Mouse (Mus musculus) forelimb bud, embryonic 11.5 days (tissue): ENCODE results near the gene Luzp1.

ENCODE experiments used
- DNase-seq: peaks from one replicate; pipeline ENCODE4 v3.0.0-alpha.2; 2012; ENCODE audit warnings: low read depth, low spot score

Gene Luzp1

DNA sequence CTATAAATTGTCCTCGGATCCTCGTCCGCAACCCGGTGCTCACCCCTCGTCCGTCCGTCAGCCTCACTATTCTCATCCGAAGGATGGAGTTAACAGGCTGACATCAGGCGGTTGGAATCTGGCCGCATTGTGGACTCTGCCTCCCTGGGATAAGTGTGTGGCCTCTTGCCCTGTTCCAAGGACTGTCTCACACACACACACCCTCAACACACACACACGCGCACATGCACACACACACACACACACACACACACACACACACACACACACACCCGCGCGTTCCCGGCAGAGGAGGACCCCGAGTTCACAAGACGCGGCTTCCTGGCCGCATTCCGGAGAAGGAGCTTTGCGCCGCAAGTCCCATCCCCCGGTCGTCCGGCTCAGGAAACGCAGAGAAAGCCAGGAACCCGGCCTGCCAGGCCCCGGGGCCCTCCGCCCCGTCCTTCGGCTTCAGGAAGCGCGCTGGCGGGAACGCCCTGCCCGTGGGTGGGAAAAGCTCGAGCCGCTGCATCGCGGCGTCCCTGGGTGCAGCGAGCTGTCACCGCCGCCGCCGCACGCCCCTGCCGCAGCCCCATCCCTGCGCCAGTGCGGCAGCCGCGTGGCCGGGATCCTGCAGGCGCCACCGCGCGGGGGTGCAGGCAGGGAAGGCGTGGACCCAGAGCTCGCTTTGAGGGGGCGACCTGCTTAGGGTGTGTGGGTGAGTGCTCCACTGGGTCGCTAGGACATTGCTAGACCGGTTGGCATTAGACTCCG, 7.3 kb upstream of the Luzp1 start, which contains the start of gene 6030445D17Rik:
Gene 6030445D17Rik, plus strand, starts transcription at position 165 of the 753 bp plus-strand sequence.
- DNase-seq = peak; percentile 51

- peak; percentile 58 for DNase-seq
Observed at GRCm38 (mm10) chr4:136462839-136463178, 6.8 kb upstream of the Luzp1 start.

DNA sequence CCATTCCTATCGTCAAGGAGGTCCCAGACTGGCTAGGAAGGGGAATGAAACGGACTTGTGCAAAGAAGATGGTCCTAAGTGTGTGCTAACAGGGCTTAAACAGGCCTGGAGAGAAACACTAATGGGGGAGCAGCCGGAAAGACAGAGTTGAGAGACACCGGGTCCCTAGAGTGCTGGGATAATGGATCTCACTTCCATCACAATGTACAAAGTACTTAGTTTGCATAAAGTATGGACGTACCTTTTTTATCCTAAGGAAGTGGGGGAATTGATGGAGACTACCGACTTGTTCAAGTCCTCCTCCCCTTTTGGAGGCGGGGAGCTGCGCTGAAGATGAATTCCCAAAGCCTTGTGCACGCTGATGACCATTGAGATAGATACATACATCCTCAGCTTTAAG, 6.1 kb upstream of the Luzp1 start:
- DNase-seq = no peak

- no peak for DNase-seq
Observed at GRCm38 (mm10) chr4:136466226-136466625, 3.3 kb upstream of the Luzp1 start.

- DNase-seq = no peak
Observed at GRCm38 (mm10) chr4:136468553-136469327, 821 bp upstream of the Luzp1 start.

GRCm38 (mm10) chr4:136469941-136470346, 383 bp downstream of the Luzp1 start:
- DNase-seq = peak; percentile 70

- peak; percentile 44 for DNase-seq
Observed at GRCm38 (mm10) chr4:136470347-136471071, 948 bp downstream of the Luzp1 start.

DNA sequence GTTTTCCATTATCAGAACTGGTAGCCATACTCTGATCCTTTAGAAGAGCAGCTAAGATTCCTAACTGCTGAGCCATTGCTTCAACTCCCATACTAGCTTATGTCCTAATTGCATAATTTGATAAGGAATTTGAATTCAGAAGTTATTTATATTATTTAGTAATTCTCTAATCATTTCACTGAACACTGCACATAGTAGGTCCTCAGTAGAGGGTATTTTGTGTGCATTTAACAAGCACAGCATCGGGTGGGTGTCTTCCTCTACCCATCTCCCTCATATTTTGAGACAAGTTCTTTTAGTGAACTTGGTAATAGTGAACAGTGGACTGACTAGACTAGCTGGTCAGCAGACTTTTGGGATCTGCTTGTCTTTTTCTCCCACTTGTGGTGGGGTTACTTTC, 7.1 kb downstream of the Luzp1 start:
- DNase-seq = no peak

DNA sequence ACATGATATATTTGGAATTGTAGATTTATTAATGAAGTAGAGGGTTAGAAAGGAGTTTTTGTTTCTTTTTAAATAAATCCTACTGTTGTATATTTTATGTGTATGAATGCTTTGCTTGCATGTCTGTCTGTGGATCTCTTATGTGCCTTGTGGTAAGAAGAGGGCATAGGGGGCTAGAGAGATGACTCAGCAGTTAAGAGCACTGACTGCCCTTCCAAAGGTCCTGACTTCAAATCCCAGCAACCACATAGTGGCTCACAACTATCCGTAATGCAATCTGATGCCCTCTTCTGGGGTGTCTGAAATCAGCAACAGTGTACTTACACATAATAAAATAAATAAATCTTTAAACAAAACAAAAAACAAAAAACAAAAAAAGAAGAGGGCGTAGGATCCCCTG, 17.0 kb downstream of the Luzp1 start:
- no peak for DNase-seq

DNA sequence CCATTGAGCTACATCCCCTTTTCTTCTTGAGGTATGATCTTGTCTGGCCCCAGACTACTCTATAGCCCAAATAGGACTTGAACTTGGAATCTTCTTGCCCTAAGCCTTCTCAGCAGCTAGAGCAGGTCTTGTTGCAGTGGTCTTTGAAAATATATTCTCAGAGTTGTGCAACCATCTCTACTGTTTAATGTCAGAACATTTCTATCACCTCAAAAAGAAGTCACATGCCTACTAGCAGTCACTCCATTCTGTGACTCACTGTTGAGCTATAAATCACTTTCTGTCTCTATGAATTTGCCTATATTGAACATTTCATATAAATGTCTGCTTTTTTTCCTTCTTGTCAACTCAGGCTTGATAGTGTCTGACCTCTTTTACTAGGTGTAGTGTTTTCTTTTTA, 26.4 kb downstream of the Luzp1 start:
- no peak for DNase-seq

DNA sequence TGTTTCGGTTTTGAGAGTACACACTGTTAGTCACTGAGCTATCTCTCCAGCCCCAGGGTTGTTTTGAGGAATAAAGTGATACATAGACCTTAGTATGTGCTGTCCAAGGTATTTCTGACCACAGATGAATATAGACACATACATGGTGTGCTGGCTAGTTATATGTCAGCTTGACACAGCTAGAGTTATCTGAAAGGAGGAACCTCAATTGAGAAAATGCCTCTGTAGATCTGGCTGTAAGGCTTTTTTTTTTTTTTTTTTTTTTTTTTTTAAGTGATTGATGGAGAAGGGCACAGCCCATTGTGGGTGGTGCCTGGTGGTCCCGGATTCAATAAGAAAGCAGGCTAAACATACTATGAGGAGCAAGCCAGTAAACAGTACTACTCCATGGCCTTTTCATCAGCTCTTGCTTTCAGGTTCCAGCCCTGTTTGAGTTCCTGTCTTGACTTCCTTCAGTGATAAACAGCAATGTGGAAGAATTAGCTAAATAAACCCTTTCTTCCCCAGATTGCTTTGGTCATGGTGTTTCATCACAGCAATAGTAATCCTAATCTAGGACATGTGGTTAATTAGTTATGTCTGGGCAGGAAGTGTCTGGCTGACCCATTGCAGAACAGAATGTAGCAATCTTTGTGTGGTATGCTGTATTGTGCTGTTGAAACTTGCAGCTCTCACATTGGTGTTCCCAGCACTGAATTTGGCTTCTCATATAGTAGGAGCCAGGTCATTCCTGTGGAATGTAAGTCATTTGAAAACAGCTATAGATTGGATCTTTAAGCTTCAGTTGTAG, 36.1 kb downstream of the Luzp1 start:
- DNase-seq = no peak

GRCm38 (mm10) chr4:136509857-136510256, 40.3 kb downstream of the Luzp1 start:
- DNase-seq = no peak

GRCm38 (mm10) chr4:136511708-136512107, 42.1 kb downstream of the Luzp1 start:
- DNase-seq = no peak

GRCm38 (mm10) chr4:136512905-136513304, 43.3 kb downstream of the Luzp1 start:
- DNase-seq = no peak

DNA sequence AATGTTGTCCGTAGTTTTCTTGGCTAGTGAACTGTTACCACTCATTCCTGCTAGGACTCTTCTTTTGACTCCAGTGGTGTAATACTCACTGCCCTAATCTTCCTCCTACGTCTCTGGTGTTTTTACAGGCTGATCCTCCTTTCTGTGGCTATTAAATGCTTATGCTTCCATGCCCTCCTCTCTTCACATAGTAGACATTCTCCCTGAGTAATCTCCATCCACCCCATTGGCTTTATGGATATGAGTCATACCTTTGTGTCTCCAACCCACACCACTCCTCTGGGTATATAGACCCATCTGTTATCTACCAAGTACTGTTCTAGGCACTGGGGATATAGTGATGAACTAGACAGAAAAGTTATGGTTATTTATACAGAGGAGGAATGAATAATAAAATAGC, 48.6 kb downstream of the Luzp1 start:
- no peak for DNase-seq

- no peak for DNase-seq
Observed at GRCm38 (mm10) chr4:136518576-136518975, 49.0 kb downstream of the Luzp1 start.

GRCm38 (mm10) chr4:136519866-136520265, 50.3 kb downstream of the Luzp1 start:
- DNase-seq = no peak

DNA sequence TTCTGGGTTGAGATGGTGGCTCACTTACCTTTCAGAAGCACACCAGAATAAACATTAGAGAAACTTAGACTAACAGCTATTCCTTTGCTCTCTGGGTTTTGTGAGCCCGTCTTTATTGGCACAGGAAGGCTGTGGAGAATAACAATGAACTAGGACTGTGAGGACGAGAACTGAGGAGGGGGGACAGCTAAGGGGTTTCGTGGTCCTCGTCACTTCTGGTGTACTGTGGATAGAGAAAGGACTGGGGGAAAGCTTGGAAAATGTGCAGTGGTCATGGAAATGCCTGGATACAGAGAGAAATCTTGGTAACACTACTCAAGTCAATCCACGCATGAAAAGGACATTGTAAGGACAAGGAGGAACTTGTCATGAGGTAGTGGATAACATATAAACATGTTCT, 52.3 kb downstream of the Luzp1 start:
- no peak for DNase-seq

GRCm38 (mm10) chr4:136524309-136524708, 54.7 kb downstream of the Luzp1 start:
- DNase-seq = no peak

- DNase-seq = peak; percentile 57
Observed at GRCm38 (mm10) chr4:136526412-136526811, 56.9 kb downstream of the Luzp1 start.

DNA sequence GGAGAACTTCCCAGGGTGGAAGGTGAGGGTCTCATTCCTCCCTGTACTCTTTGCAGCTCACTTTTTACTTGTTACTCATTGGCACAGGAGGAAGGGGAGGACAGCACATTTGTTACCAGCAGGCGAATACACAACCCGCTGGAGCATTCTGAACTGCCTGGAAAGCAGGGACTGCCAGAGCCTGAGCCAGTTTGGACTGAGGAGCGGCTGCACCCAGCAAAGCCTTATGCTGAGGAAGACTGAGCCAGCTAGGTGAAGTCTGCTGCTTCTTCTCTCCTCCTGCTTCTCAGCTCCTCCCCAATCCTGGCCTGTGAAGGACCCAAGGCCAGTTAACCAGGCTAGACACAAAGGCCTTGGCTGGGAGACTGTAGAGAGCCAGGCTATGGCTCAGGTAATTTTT, 75.6 kb downstream of the Luzp1 start:
- no peak for DNase-seq
